Mouse (Mus musculus) stomach, postnatal 0 days (tissue): ENCODE measurements at regions not wholly inside any gene's neighbourhood (a gene's known extent, or its start where the extent isn't known, plus 50 kb on each side); places are given as distances from the start of the nearest gene placed in this dataset.

Source experiments
- CTCF ChIP-seq: IDR thresholded peaks from 2 replicates; pipeline ENCODE4 v1.5.1; 2016; ENCODE audit warnings: antibody characterized with exemption, low read depth, mild to moderate bottlenecking, moderate library complexity
- EP300 ChIP-seq: optimal IDR thresholded peaks from 2 replicates; pipeline ENCODE3; 2016; ENCODE audit warnings: antibody characterized with exemption

GRCm38 (mm10) chr13:39376677-39377076 is 416.0 kb upstream of the Slc35b3 start:
- no peak for TF ChIP-seq EP300
- no peak for TF ChIP-seq CTCF
